In the genomic region with DNA sequence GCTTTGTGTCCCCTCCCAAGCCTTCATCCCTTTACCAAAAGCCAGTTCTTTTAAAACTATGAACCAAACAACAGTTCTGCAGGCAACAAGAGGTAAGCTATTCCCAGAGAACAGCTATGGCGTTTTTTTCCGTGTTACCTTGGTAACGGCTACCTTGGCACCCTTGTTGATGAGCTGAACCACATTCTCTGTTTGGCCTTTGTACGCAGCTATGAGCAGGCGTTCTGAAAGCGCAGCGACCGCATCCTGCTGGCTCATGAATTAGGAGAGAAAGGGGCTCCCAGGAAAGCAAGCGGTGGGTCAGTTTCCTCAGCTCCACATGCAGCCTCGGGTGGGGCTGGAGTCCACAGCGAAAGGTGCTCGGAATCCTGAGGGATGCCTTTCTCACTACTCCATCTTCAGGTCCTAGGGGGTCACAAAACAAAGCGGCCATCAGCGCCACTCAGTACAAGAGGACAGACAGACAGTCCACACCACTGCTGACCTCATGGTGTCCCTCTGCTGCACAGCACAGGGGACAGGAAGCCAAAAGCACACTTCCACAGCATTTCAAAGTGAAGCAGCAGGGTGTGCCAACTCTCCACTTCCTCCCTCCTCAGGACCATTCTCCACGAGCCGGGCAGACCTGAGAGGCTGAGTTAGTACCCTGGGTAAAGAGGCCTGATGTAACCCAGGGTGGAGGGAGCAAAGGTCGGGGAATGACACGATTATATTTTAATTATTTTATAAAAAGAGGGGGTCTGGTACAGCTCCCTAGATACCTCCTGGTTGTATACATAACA, we compare ENCODE assay signal across 11 mouse cellular contexts.
DNase-seq lines count a peak whose midpoint lies in the region; ATAC-seq and TF ChIP-seq lines count a peak whose summit lies in the region.
"Had no signal": no experiment of that assay in that cellular context is flagged by ENCODE, and none has a peak within 500 bp of the region (broad histone marks: within the 10 kb centered on the region; RNA-seq: fewer than 3 reads in every experiment).

No protein-coding gene starts in this region.

- DNase-seq in embryo, embryonic 10.5 days (ENCODE audit: low spot score): peak; percentile 32
- DNase-seq in layer of hippocampus, adult 9-10 months (ENCODE audit: low spot score): peak; percentile 65
- DNase-seq in midbrain, postnatal 0 days (ENCODE audit: low spot score): peak; percentile 73
- no peak for DNase-seq in kidney, postnatal 4 days
- DNase-seq in lung, postnatal 10 days: no peak
- no peak for DNase-seq in heart, embryonic 10.5 days (ENCODE audit: low spot score)
- DNase-seq in lung, adult 18-20 months: no peak
- DNase-seq: kidney, adult 9 months had no signal

- H3K27ac ChIP-seq in forebrain, embryonic 13.5 days: peak overlapping the region; percentile 57
- peak overlapping the region; percentile 62 for H3K27ac ChIP-seq in midbrain, postnatal 0 days (ENCODE audit: low read depth, low read length)
- no peak overlapping the region for H3K27ac ChIP-seq in heart, embryonic 10.5 days

- peak; percentile 63 for ATAC-seq in forebrain, embryonic 13.5 days
- peak; percentile 68 for ATAC-seq in midbrain, postnatal 0 days (ENCODE audit: low FRiP score)

- peak overlapping the region; percentile 45 for H3K9ac ChIP-seq in forebrain, embryonic 13.5 days
- H3K9ac ChIP-seq in midbrain, postnatal 0 days (replicated peaks; ENCODE audit: low read length, poor library complexity, severe bottlenecking): 0 out of 2 replicates have a peak overlapping the region, but pooled peaks have one; percentile 8
- H3K9ac ChIP-seq: heart, embryonic 12.5 days; liver, embryonic 15.5 days had no signal

- 0 out of 2 replicates have a peak overlapping the region, but pooled peaks have one; percentile 2 for H3K4me3 ChIP-seq in forebrain, embryonic 13.5 days
- H3K4me3 ChIP-seq in midbrain, postnatal 0 days (ENCODE audit: low read depth, low read length): peak overlapping the region; percentile 16; the same call in 1 of the 2 replicates
- no peak overlapping the region for H3K4me3 ChIP-seq in heart, embryonic 10.5 days
- H3K4me3 ChIP-seq: heart, embryonic 12.5 days; liver, embryonic 15.5 days had no signal

- no peak for TF ChIP-seq CTCF in midbrain, postnatal 0 days (IDR thresholded peaks at IDR 0.05)

- peak overlapping the region; percentile 43 for H3K4me2 ChIP-seq in forebrain, embryonic 13.5 days
- peak overlapping the region; percentile 51 for H3K4me2 ChIP-seq in midbrain, postnatal 0 days (ENCODE audit: low read depth, low read length, poor library complexity, severe bottlenecking)
- H3K4me2 ChIP-seq: heart, embryonic 12.5 days had no signal

- H3K9me3 ChIP-seq in forebrain, embryonic 13.5 days (replicated peaks): no peaks in the 10 kb centered on the region
- H3K9me3 ChIP-seq in midbrain, postnatal 0 days (ENCODE audit: low read length): no peaks in the 10 kb centered on the region
- H3K9me3 ChIP-seq in heart, embryonic 10.5 days: no peaks in the 10 kb centered on the region
- H3K9me3 ChIP-seq: heart, embryonic 12.5 days; liver, embryonic 15.5 days had no signal

- 0 out of 2 replicates have a peak, but pooled peaks cover 7% of the 10 kb centered on the region for H3K36me3 ChIP-seq in forebrain, embryonic 13.5 days (ENCODE audit: poor library complexity, severe bottlenecking)
- peaks cover 3% of the 10 kb centered on the region; the same call in 1 of the 2 replicates for H3K36me3 ChIP-seq in midbrain, postnatal 0 days (ENCODE audit: insufficient read depth, low read length)
- no peaks in the 10 kb centered on the region for H3K36me3 ChIP-seq in heart, embryonic 10.5 days
- H3K36me3 ChIP-seq: heart, embryonic 12.5 days; liver, embryonic 15.5 days had no signal

- 36% methylated on average over 18 of the region's 18 CpGs for WGBS in forebrain, embryonic 13.5 days
- WGBS in midbrain, postnatal 0 days: 20% methylated on average over 18 of the region's 18 CpGs
- WGBS in heart, embryonic 10.5 days: 82% methylated on average over 18 of the region's 18 CpGs

- peaks cover 51% of the 10 kb centered on the region for H3K4me1 ChIP-seq in forebrain, embryonic 13.5 days
- H3K4me1 ChIP-seq in midbrain, postnatal 0 days (ENCODE audit: insufficient read depth, low read length): peaks cover 16% of the 10 kb centered on the region
- H3K4me1 ChIP-seq in heart, embryonic 10.5 days: peaks cover 37% of the 10 kb centered on the region

- no peaks in the 10 kb centered on the region for H3K27me3 ChIP-seq in forebrain, embryonic 13.5 days
- no peaks in the 10 kb centered on the region for H3K27me3 ChIP-seq in midbrain, postnatal 0 days (ENCODE audit: insufficient read depth, low read length)
- peaks cover 10% of the 10 kb centered on the region; the same call in 1 of the 2 replicates for H3K27me3 ChIP-seq in heart, embryonic 10.5 days (ENCODE audit: insufficient read depth, poor library complexity, severe bottlenecking)

Comparison
In these comparisons a context has a peak if more than half of its experiments do, and no peak if none do; other contexts are left out.
1. DNase-seq: peak in embryo, embryonic 10.5 days (single experiment), layer of hippocampus, adult 9-10 months (single experiment) and midbrain, postnatal 0 days (single experiment); none in kidney, postnatal 4 days (0 of 2), lung, postnatal 10 days (single experiment), heart, embryonic 10.5 days (single experiment) and lung, adult 18-20 months (0 of 2).